Mouse (Mus musculus): ENCODE results near the gene Kmo.

DNA sequence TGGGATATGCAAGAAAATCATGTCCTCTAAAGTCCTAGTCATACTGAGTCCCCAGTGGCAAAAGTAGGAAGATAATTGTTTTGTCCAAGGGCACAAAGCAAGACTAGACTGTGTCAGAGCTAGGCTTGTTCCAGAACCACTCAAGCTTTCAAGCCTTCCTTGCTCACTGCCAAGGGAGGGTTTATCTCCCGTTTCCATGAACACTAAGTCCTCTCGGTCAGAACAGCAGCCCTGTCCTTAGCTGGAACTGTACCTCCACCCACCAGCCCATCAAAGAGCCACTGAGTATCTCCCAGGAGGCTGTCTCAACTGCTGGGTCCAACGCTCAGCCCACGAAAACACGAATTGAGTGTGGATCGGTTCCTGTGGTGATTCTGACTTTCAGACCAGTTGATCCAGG, 54.9 kb downstream of the Kmo start:
- TF ChIP-seq CTCF (IDR thresholded peaks at IDR 0.05; ENCODE audit: low read depth, low read length) = no peak
- TF ChIP-seq POLR2A (IDR thresholded peaks at IDR 0.05; ENCODE audit: extremely low read depth, insufficient read depth, low read length) = no peak

Data from liver, adult 2 months (tissue).